Mouse (Mus musculus): ENCODE results near the gene Atp1a1. TPM values are rescaled to one million over a fixed set of nuclear protein-coding genes. Genes with fewer than 3 reads are reported as not detected.

The Atp1a1 gene
- polyA plus RNA-seq, 1 experiment from 2014 or later = 42.7 TPM

GRCm38 (mm10) chr3:101617007-101617406 lies 12.5 kb upstream of the Atp1a1 start:
- Histone ChIP-seq H3K27ac (ENCODE audit: low read length) (no peak overlapping the region), H3K36me3 (ENCODE audit: control insufficient read depth, insufficient read depth) (no peaks in the 10 kb centered on the region), H3K4me2 (ENCODE audit: low read length) (no peak overlapping the region), H3K9me3 (ENCODE audit: control insufficient read depth, low read length) (no peaks in the 10 kb centered on the region), H3K27me3 (replicated peaks; ENCODE audit: control insufficient read depth, insufficient read depth, low read length) (0 out of 2 replicates have a peak, but pooled peaks cover 2% of the 10 kb centered on the region), H3K4me3 (replicated peaks; ENCODE audit: low read length) (no peak overlapping the region), H3K4me1 (replicated peaks; ENCODE audit: control insufficient read depth, insufficient read depth, low read length) (no peaks in the 10 kb centered on the region), H3K9ac (replicated peaks; ENCODE audit: low read depth, low read length) (no peak overlapping the region)
- ATAC-seq = no peak

GRCm38 (mm10) chr3:101615856-101616255 lies 11.4 kb upstream of the Atp1a1 start:
- 75% methylated on average over 6 of the region's 6 CpGs for WGBS
- no peaks in the 10 kb centered on the region for H3K36me3 ChIP-seq (ENCODE audit: control insufficient read depth, insufficient read depth)
- ATAC-seq = no peak
- no peak overlapping the region for H3K27ac ChIP-seq (ENCODE audit: low read length)
- no peak overlapping the region for H3K4me2 ChIP-seq (ENCODE audit: low read length)
- no peak overlapping the region for H3K4me3 ChIP-seq (replicated peaks; ENCODE audit: low read length)
- H3K4me1 ChIP-seq (replicated peaks; ENCODE audit: control insufficient read depth, insufficient read depth, low read length) = peaks cover 7% of the 10 kb centered on the region; the same call in 1 of the 2 replicates
- H3K9me3 ChIP-seq (ENCODE audit: control insufficient read depth, low read length) = no peaks in the 10 kb centered on the region
- H3K9ac ChIP-seq (replicated peaks; ENCODE audit: low read depth, low read length) = no peak overlapping the region
- 0 out of 2 replicates have a peak, but pooled peaks cover 2% of the 10 kb centered on the region for H3K27me3 ChIP-seq (replicated peaks; ENCODE audit: control insufficient read depth, insufficient read depth, low read length)

- ATAC-seq = peak; percentile 30; the same call in 1 of the 2 replicates
- H3K4me1 ChIP-seq (replicated peaks; ENCODE audit: control insufficient read depth, insufficient read depth, low read length) = peaks cover 11% of the 10 kb centered on the region
- H3K4me3 ChIP-seq (replicated peaks; ENCODE audit: low read length) = no peak overlapping the region
- no peak overlapping the region for H3K27ac ChIP-seq (ENCODE audit: low read length)
- WGBS = 64% methylated on average over 10 of the region's 10 CpGs
- no peak overlapping the region for H3K9ac ChIP-seq (replicated peaks; ENCODE audit: low read depth, low read length)
- no peaks in the 10 kb centered on the region for H3K36me3 ChIP-seq (ENCODE audit: control insufficient read depth, insufficient read depth)
- H3K27me3 ChIP-seq (replicated peaks; ENCODE audit: control insufficient read depth, insufficient read depth, low read length) = 0 out of 2 replicates have a peak, but pooled peaks cover 2% of the 10 kb centered on the region
- H3K4me2 ChIP-seq (ENCODE audit: low read length) = no peak overlapping the region
- H3K9me3 ChIP-seq (ENCODE audit: control insufficient read depth, low read length) = no peaks in the 10 kb centered on the region
Measured at GRCm38 (mm10) chr3:101611813-101612491, 7.5 kb upstream of the Atp1a1 start.

- WGBS = 61% methylated on average over 7 of the region's 8 CpGs
- Histone ChIP-seq H3K36me3 (ENCODE audit: control insufficient read depth, insufficient read depth) (no peaks in the 10 kb centered on the region), H3K4me3 (replicated peaks; ENCODE audit: low read length) (no peak overlapping the region), H3K4me1 (replicated peaks; ENCODE audit: control insufficient read depth, insufficient read depth, low read length) (peaks cover 13% of the 10 kb centered on the region), H3K27me3 (replicated peaks; ENCODE audit: control insufficient read depth, insufficient read depth, low read length) (0 out of 2 replicates have a peak, but pooled peaks cover 2% of the 10 kb centered on the region), H3K9ac (replicated peaks; ENCODE audit: low read depth, low read length) (no peak overlapping the region), H3K27ac (ENCODE audit: low read length) (peak overlapping the region; percentile 58), H3K9me3 (ENCODE audit: control insufficient read depth, low read length) (no peaks in the 10 kb centered on the region), H3K4me2 (ENCODE audit: low read length) (no peak overlapping the region)
- peak; percentile 81 for ATAC-seq
Measured at GRCm38 (mm10) chr3:101611012-101611812, 6.7 kb upstream of the Atp1a1 start.

GRCm38 (mm10) chr3:101609302-101609701 lies 4.8 kb upstream of the Atp1a1 start:
- Histone ChIP-seq H3K27ac (ENCODE audit: low read length) (no peak overlapping the region), H3K9ac (replicated peaks; ENCODE audit: low read depth, low read length) (no peak overlapping the region), H3K36me3 (ENCODE audit: control insufficient read depth, insufficient read depth) (no peaks in the 10 kb centered on the region), H3K4me1 (replicated peaks; ENCODE audit: control insufficient read depth, insufficient read depth, low read length) (peaks cover 18% of the 10 kb centered on the region), H3K4me3 (replicated peaks; ENCODE audit: low read length) (no peak overlapping the region), H3K9me3 (ENCODE audit: control insufficient read depth, low read length) (no peaks in the 10 kb centered on the region), H3K27me3 (replicated peaks; ENCODE audit: control insufficient read depth, insufficient read depth, low read length) (0 out of 2 replicates have a peak, but pooled peaks cover 2% of the 10 kb centered on the region), H3K4me2 (ENCODE audit: low read length) (no peak overlapping the region)
- WGBS = 95% methylated on average over 5 of the region's 5 CpGs
- no peak for ATAC-seq

GRCm38 (mm10) chr3:101606861-101607455 lies 2.5 kb upstream of the Atp1a1 start:
- Histone ChIP-seq H3K27me3 (replicated peaks; ENCODE audit: control insufficient read depth, insufficient read depth, low read length) (no peaks in the 10 kb centered on the region), H3K9me3 (ENCODE audit: control insufficient read depth, low read length) (no peaks in the 10 kb centered on the region), H3K4me3 (replicated peaks; ENCODE audit: low read length) (no peak overlapping the region), H3K9ac (replicated peaks; ENCODE audit: low read depth, low read length) (no peak overlapping the region), H3K4me1 (replicated peaks; ENCODE audit: control insufficient read depth, insufficient read depth, low read length) (peaks cover 32% of the 10 kb centered on the region), H3K27ac (ENCODE audit: low read length) (no peak overlapping the region), H3K36me3 (ENCODE audit: control insufficient read depth, insufficient read depth) (no peaks in the 10 kb centered on the region), H3K4me2 (ENCODE audit: low read length) (no peak overlapping the region)
- no peak for ATAC-seq
- 59% methylated on average over 7 of the region's 7 CpGs for WGBS

- H3K4me2 ChIP-seq (ENCODE audit: low read length) = no peak overlapping the region
Measured at GRCm38 (mm10) chr3:101605721-101606120, 1.2 kb upstream of the Atp1a1 start.

GRCm38 (mm10) chr3:101605291-101605690 lies 807 bp upstream of the Atp1a1 start:
- Histone ChIP-seq H3K27ac (ENCODE audit: low read length) (no peak overlapping the region), H3K4me1 (replicated peaks; ENCODE audit: control insufficient read depth, insufficient read depth, low read length) (peaks cover 41% of the 10 kb centered on the region), H3K36me3 (ENCODE audit: control insufficient read depth, insufficient read depth) (no peaks in the 10 kb centered on the region), H3K4me3 (replicated peaks; ENCODE audit: low read length) (peak overlapping the region; percentile 88; the same call in 1 of the 2 replicates), H3K27me3 (replicated peaks; ENCODE audit: control insufficient read depth, insufficient read depth, low read length) (no peaks in the 10 kb centered on the region), H3K4me2 (ENCODE audit: low read length) (peak overlapping the region; percentile 61), H3K9ac (replicated peaks; ENCODE audit: low read depth, low read length) (no peak overlapping the region), H3K9me3 (ENCODE audit: control insufficient read depth, low read length) (no peaks in the 10 kb centered on the region)
- WGBS = 17% methylated on average over 5 of the region's 5 CpGs
- no peak for ATAC-seq

More at GRCm38 (mm10) chr3:101605721-101606120, 1.2 kb upstream of the Atp1a1 start:
- Histone ChIP-seq H3K36me3 (ENCODE audit: control insufficient read depth, insufficient read depth) (no peaks in the 10 kb centered on the region), H3K27me3 (replicated peaks; ENCODE audit: control insufficient read depth, insufficient read depth, low read length) (no peaks in the 10 kb centered on the region), H3K27ac (ENCODE audit: low read length) (no peak overlapping the region), H3K4me1 (replicated peaks; ENCODE audit: control insufficient read depth, insufficient read depth, low read length) (peaks cover 36% of the 10 kb centered on the region), H3K9me3 (ENCODE audit: control insufficient read depth, low read length) (no peaks in the 10 kb centered on the region), H3K4me3 (replicated peaks; ENCODE audit: low read length) (no peak overlapping the region), H3K9ac (replicated peaks; ENCODE audit: low read depth, low read length) (no peak overlapping the region)
- WGBS = 70% methylated on average over 2 of the region's 2 CpGs
- ATAC-seq = no peak

All from forebrain, embryonic 16.5 days (tissue).